Mouse (Mus musculus) spleen, embryonic (tissue): ENCODE results near the gene Ang4.
"Not testable (repeated sequence)": the region's sequence is repeated elsewhere in the genome, so short reads cannot be mapped to it uniquely, and the experiment has no call there.

Experiments used
- CTCF ChIA-PET: fragments of 350-600 bp; sonication (Branson Sonifier 250); formaldehyde crosslinking; loops from one replicate; lab custom pipeline; 2022; lab: Charles Lee

Gene Ang4

GRCm38 (mm10) chr14:51773490-51773889, at the start of gene Ang4:
Ang4 (minus strand) TSS chr14:51773590.
- CTCF ChIA-PET = no interaction called here

- CTCF ChIA-PET = no interaction called here
Measured at GRCm38 (mm10) chr14:51799746-51800145, 26.4 kb upstream of the Ang4 start, which contains the start of gene AY358078. AY358078 (plus strand) TSS chr14:51800046.

GRCm38 (mm10) chr14:51794106-51794505, 20.7 kb upstream of the Ang4 start:
- CTCF ChIA-PET = no interaction called here

GRCm38 (mm10) chr14:51789196-51789595, 15.8 kb upstream of the Ang4 start:
- CTCF ChIA-PET = no interaction called here

- CTCF ChIA-PET = no interaction called here
Measured at GRCm38 (mm10) chr14:51787061-51787460, 13.7 kb upstream of the Ang4 start.

GRCm38 (mm10) chr14:51786335-51786734, 12.9 kb upstream of the Ang4 start:
- CTCF ChIA-PET = no interaction called here

GRCm38 (mm10) chr14:51778865-51779481, 5.6 kb upstream of the Ang4 start:
- CTCF ChIA-PET = no interaction called here

- CTCF ChIA-PET = no interaction called here
Measured at GRCm38 (mm10) chr14:51777791-51778190, 4.4 kb upstream of the Ang4 start.

- CTCF ChIA-PET = not testable (repeated sequence)
Measured at GRCm38 (mm10) chr14:51771378-51771777, 2.0 kb downstream of the Ang4 start.

GRCm38 (mm10) chr14:51755944-51756343, 17.4 kb downstream of the Ang4 start:
- CTCF ChIA-PET = no interaction called here

GRCm38 (mm10) chr14:51740347-51741170, 32.8 kb downstream of the Ang4 start:
- CTCF ChIA-PET = no interaction called here

- CTCF ChIA-PET = no interaction called here
Measured at GRCm38 (mm10) chr14:51739150-51739993, 34.0 kb downstream of the Ang4 start.

- CTCF ChIA-PET = no interaction called here
Measured at GRCm38 (mm10) chr14:51738411-51739149, 34.8 kb downstream of the Ang4 start.

GRCm38 (mm10) chr14:51737967-51738366, 35.4 kb downstream of the Ang4 start:
- CTCF ChIA-PET = no interaction called here

- CTCF ChIA-PET = no interaction called here
Measured at GRCm38 (mm10) chr14:51717083-51717482, 56.3 kb downstream of the Ang4 start, which contains the start of gene Gm5800. Gm5800 (minus strand) TSS chr14:51717183.
